Mouse (Mus musculus) layer of hippocampus, adult 18-20 months (tissue): ENCODE results near the gene Gm20604. TPM values are rescaled to one million over a fixed set of nuclear protein-coding genes. Genes with fewer than 3 reads are reported as not detected.

Experiments used
- DNase-seq, 2 experiments: peaks; one replicate each; pipeline ENCODE4 v3.0.0; 2022; ENCODE audit warnings: low spot score in 2 of 2
- total RNA-seq, 2 experiments: library from RNA; stranded (reverse); gene quantifications; 2 replicates each; pipeline ENCODE4 v1.2.3; 2021

Gene Gm20604
- total RNA-seq, 2 experiments from 2014 or later = 12.6 to 15.5 TPM

DNA sequence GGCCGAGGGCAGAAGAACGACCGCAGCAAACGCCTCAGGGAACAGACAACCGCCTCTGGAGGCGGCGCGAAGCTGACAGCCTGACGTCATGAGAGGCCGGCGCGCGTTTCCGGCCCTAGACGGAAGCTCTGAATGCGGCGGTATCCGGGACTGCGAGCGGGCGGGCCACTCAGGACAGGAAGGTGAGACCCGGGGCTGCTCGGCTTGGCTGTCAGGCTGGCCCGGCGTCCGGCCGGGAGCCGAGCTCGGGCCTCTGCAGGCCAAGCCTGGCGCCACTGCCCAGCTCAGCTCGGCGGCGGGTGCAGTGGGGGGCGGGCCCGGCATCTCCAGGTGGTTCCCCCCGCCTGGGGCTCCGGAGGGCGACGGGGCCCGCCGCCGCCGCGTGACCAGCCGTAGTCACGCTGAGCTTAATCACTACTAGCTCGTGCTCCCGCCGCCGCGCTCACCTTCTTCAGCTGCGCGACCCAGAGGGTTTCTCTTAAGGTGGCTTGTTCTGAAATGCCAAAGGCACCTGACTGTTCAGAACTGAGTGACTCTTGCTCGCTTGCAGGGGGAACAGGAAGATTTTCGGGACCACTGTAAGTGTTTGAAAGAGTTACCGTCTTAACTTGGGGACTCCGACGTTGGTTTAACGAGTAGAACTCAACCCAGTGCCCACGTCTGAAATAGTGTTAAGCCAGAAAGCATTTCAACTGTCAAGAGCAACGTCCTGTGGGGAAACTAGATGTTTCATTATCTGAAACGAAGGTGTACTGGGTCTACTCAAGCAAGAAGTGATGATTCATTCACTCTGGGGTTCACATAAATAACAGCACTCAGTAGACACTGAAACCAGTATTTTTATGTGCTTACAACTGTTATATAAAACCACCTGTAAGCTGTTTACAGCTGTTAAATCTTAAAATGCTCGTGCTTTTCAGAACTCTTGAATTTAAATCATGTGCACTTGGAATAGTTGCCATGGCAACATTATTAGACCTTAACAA is 14.6 kb downstream of the Gm20604 start, which contains the start of the genes Moap1 and Tmem251:
Gene Moap1 (minus strand): TSS at position 73 of the 986 bp plus-strand sequence.
Gene Tmem251 (plus strand): TSS at position 174 of the 986 bp plus-strand sequence.
- peak; percentile 87 to 91 for DNase-seq

DNA sequence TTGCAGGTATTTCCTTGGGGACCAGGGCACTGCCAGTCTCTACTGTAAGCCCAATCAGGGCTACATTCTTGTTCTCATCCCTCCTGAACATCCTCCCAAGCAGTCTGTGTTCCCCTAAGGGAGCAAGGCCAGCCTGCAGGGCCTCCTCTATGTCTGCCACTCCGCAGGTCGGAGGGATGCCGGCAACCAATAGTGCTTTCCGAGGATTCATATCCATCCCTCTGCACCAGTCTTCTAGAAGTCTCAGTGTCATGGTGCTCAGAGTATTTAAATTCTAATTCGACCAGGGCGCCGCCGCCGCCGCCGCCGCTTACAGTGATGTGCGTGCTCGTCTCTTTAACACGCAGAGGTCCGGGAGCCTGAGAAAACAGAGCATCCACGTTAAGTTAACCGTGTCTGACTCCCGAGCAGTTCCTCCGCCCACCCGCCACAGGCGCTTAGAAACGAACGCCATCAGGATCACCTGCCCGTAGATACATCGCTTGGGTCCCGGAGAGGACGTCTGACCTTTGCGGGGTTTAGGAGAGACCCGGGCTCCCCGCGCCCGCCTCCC is 15.4 kb downstream of the Gm20604 start:
- DNase-seq = peak in 1 of 2 experiments; percentile 39

GRCm38 (mm10) chr12:102742056-102742455 is 16.4 kb downstream of the Gm20604 start:
- no peak for DNase-seq

DNA sequence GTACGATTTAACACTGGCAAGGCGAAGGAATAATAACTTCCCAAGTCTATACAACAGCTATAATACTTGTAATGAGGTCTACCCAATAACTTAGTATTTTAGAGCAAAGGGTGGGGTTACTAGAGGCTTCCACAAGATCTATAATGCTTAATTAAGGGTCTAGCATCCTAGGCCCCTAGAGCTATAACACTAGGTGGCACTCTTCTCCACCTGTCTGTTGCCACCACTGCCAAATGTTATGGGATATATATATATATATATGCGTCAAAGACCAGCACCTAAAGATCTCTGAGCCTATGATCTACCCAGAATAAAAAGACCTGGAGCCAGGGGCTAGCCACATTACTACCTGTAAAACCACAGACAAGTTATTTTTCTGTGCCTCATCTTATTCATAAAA is 18.2 kb downstream of the Gm20604 start:
- no peak for DNase-seq

DNA sequence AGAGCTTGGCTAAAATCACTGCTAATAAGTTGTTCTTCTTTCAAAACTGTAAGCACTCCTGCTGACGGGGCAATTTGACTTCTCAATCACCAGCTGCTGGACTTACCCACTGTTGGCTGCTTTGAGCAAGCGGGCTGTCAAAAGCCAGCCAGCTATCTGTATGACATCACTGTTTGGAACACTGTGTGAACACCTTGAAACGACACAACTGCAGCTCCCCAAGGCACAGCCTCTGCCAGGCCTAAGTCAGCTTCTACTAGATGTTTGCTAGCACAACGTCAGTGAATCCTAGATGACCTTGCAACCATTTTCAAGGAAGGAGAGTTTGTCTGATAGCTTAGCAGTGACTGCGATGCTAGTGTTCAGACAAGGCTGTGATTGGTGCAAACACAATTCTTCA is 19.4 kb downstream of the Gm20604 start:
- DNase-seq = no peak

DNA sequence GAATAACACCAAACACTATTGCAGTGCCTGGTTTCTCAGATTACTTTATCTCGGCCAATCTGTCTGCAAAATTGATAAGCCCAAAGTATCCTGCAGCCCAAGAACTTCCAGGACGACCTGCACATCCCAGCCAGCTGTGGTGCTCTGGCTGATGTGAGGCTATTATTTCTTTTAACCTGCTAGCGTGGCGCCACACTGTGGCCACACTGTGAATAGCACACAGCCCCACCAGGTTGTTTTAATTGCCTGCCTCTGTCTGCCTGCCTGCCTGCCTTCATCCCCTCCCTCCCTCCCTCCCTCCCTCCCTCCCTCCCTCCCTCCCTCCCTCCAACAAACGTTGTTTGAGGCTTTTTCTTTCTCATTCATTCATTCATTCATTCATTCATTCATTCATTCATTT is 25.1 kb downstream of the Gm20604 start:
- DNase-seq = no peak

DNA sequence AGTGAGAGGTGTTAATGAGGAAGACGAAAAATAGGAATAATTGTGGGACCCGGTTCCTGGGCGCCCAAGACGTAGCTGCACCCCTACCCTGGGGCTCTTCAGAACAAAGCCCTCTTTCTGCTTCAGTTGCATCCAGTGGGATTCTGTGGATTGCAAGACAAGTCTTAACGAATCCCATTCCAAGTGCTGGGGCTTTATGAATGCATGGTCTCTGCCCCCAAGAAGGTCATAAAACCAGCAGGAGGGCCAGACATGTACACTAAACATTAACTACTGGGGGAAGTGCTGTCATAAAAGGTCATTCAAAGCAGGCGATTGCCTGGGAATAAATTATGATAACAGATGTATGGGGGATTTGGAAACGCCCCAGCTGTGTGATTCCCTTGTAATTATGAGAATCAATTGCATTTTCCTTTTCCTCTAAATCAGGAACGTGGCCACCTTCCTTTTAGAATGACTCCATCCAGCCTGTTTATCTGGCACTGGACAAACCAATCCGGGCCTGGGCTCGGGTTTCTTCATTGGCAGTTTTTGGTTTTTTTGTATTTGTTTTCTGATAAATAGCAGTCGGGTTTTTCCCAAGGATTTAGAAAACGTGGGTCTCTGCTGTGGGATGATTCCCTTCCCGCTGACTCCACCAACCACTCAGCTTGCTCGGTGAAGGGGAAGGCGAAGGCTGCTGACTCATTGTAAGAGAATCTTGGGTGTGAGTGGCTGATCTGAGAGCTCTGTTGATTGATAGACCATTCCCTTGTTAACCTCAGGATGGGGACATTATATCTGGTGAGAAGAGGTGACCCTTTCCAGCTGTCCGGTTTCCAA is 27.5 kb downstream of the Gm20604 start:
- peak in 1 of 2 experiments; percentile 43 for DNase-seq

GRCm38 (mm10) chr12:102729855-102730797 is 28.3 kb downstream of the Gm20604 start:
- peak; percentile 63 to 82 for DNase-seq

DNA sequence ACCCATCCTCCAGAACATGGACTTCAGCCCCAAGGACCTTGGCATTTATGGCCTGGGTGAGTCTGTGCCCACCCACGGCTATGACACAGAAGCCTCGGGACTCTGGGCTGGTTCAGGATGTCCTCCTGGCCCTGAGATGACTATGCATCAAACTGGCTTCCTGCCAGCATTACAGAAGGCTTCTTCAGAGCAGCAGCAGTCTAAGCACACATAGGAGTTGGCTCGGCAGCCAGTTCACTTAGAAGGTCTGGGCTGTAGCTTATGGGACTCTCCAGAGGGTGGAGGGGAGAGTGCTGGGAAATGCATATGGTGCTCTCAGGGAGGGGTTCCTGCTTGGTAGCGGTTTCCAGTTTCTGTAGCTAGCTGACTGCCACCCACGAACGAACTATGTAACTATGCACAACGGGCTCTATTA is 32.7 kb downstream of the Gm20604 start:
- DNase-seq = peak in 1 of 2 experiments; percentile 48

DNA sequence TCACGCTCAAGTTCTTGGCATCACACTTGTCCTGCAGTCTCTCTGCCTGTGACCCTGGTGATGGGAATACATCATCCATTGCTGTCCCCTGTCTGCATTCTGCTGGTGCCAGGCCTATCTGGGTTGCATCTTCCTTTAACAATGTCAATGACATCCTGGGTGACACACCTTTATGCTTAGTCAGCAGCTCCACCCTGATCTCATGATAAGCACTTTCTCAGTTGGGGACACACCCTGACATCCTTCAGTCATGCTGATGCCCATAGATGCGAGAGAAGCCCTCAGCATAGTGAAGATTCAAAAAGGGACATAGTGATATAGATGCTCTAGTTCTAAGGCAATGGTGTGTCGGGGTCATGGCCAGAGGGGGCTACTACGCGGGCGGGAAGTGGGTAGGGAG is 33.3 kb downstream of the Gm20604 start:
- no peak for DNase-seq

- no peak for DNase-seq
These were observed 34.6 kb downstream of the Gm20604 start for GRCm38 (mm10) chr12:102723861-102724260.

- DNase-seq = no peak
These were observed 35.5 kb downstream of the Gm20604 start for GRCm38 (mm10) chr12:102722966-102723365.

DNA sequence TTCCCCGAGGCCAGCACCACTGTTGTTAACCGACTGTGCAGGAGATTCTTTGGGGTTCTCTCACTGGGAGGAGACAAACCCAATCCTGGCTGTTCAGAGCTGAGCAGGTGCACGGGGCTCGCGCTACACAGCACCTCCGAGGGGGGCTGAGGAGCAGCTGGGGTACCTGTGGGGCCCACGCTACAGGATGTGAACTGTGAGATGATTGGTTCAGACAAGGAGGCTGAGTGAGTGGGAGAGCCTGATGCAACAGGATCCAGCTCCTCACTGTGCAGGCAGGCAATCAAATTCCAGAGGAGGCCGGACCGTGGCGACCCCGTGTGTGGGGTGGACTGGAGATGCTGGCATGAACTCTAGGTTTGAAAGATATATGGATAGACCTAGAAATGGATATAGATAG is 36.0 kb downstream of the Gm20604 start:
- no peak for DNase-seq

DNA sequence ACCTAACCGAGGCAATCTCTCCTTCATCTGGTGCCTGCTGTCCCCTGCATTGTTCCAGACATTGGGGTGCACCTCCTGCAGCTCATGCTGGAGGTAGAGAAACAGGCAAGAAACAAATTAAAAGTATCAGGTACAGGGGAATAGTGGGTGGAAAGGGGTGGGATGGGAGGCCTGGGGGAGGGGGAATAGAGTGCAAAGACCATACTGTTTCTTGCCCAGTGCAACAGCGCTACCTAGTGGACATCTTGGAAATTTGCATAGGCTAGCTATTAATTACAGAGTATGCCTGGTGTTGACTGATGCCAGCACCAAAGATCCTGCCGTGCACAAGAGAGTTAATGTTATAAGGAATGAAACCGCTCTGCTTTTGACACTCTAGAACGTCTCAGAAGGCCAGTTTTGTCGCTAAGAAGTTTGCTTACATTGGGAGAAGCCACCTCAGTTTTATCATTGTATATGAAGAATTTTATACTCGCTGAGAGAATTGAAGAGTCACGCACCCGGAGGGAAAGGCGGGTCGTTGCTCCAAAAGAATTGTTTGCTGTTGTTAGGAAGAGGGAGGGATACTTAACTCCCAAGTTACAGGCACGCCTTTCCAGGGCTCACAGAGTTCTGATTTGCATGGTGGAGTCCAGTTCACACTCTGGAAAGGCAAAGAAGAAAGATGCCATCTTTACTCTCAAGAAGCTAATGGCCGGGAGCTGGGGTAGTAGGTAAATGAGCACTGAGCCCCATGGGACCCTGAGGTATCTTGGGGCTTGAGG is 38.7 kb downstream of the Gm20604 start:
- DNase-seq = no peak

GRCm38 (mm10) chr12:102714654-102715395 is 43.6 kb downstream of the Gm20604 start:
- DNase-seq = no peak

GRCm38 (mm10) chr12:102714116-102714515 is 44.4 kb downstream of the Gm20604 start:
- no peak for DNase-seq

DNA sequence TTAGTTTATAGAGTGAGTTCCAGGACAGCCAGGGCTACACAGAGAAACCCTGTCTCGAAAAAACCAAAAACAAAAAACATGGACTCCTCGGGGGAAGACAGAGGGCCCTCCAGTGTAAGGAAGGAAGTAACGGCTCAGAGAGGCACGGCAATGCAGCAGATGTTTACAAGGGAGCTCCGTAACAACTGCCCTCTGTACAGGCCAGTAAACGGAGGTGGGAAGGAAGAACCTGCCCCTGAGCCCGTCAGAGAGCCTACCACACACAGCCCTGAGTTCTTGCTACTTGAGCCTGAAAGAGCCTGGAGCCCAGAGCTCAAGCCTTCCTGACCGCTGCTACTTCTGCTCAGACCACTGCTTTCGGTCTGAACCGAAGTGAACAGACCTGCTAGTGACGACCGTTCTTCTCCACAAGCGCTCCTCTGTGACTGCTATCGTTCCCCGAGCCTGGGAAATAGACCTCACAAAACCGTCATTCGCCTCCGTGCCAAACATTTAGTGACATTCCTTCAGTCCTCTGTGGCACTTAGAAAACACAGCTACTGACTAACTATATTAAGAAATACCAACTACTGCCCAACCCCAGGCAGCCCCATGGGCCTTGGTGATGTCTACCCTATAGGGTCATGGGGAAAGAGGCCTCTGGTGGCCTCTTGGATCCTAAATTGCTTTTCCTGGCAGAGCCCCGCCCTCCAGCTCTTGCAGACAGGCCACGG is 45.2 kb downstream of the Gm20604 start:
- DNase-seq = no peak

GRCm38 (mm10) chr12:102710851-102711375 is 47.6 kb downstream of the Gm20604 start:
- no peak for DNase-seq
